19 mouse cellular contexts compared by ENCODE assay signal in the genomic region with DNA sequence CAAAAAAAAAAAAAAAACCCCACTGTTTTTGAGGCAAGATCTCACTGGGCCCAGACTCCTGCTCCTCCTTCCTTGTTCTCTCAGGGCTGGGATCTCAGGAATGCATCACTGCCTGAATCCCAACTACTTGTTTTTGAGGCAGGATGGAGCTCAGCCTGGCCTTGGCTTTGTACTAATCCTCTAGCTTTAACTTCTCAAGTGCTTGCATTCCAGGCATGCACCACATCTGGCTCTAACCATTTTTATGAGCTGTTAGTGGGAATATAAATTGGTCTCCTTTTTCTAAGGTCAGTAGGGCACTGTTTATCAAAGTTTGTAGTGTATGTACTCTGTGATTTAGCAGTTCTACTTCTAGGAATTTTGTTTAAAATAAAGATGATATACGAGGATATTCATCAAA. TPM values are rescaled to one million over a fixed set of nuclear protein-coding genes. Genes with fewer than 3 reads are reported as not detected.
DNase-seq lines count a peak whose midpoint lies in the region; ATAC-seq and TF ChIP-seq lines count a peak whose summit lies in the region.
"Had no signal": no experiment of that assay in that cellular context is flagged by ENCODE, and none has a peak within 500 bp of the region (broad histone marks: within the 10 kb centered on the region; RNA-seq: fewer than 3 reads in every experiment).

No protein-coding gene starts in this region.

- no peaks in the 10 kb centered on the region for H3K9me3 ChIP-seq in lung, embryonic 16.5 days (ENCODE audit: control insufficient read depth, low read length)
- no peaks in the 10 kb centered on the region for H3K9me3 ChIP-seq in limb, embryonic 11.5 days (ENCODE audit: control insufficient read depth, low read length)
- H3K9me3 ChIP-seq in forebrain, embryonic 11.5 days (ENCODE audit: control insufficient read depth, low read length): no peaks in the 10 kb centered on the region
- H3K9me3 ChIP-seq: liver, embryonic 12.5 days had no signal

- H3K4me1 ChIP-seq in kidney, adult 2 months (ENCODE audit: control insufficient read depth, insufficient read depth, low read length): no peaks in the 10 kb centered on the region; the same call in 1 of the 2 replicates
- peaks cover 11% of the 10 kb centered on the region for H3K4me1 ChIP-seq in lung, embryonic 16.5 days (replicated peaks; ENCODE audit: control insufficient read depth, insufficient read depth, low read length)
- H3K4me1 ChIP-seq in limb, embryonic 11.5 days (ENCODE audit: control insufficient read depth, insufficient read depth, low read length): peaks cover 16% of the 10 kb centered on the region; the same call in 1 of the 2 replicates
- no peaks in the 10 kb centered on the region for H3K4me1 ChIP-seq in forebrain, embryonic 11.5 days (replicated peaks; ENCODE audit: control insufficient read depth, insufficient read depth, low read length)

- no peak overlapping the region for H3K4me2 ChIP-seq in lung, embryonic 16.5 days (ENCODE audit: low read depth, low read length)
- H3K4me2 ChIP-seq in limb, embryonic 11.5 days (ENCODE audit: low read depth, severe bottlenecking): no peak overlapping the region
- H3K4me2 ChIP-seq in forebrain, embryonic 11.5 days (ENCODE audit: low read depth, low read length, severe bottlenecking): no peak overlapping the region
- H3K4me2 ChIP-seq: heart, embryonic 11.5 days; liver, embryonic 12.5 days had no signal

- ATAC-seq in lung, embryonic 16.5 days (ENCODE audit: low read depth): peak; percentile 75
- peak; percentile 76 for ATAC-seq in limb, embryonic 11.5 days (ENCODE audit: insufficient number of reproducible peaks, low FRiP score, low TSS enrichment, low read depth)
- ATAC-seq in forebrain, embryonic 11.5 days (replicated peaks; ENCODE audit: low FRiP score): no peak
- ATAC-seq: forebrain, postnatal 0 days; inflammation-experienced regulatory T-cells, adult 6 months; liver, embryonic 12.5 days had no signal

- no peaks in the 10 kb centered on the region for H3K36me3 ChIP-seq in kidney, adult 2 months (ENCODE audit: control insufficient read depth, insufficient read depth, low read length)
- H3K36me3 ChIP-seq in lung, embryonic 16.5 days (ENCODE audit: control insufficient read depth, insufficient read depth, low read length): no peaks in the 10 kb centered on the region
- no peaks in the 10 kb centered on the region for H3K36me3 ChIP-seq in limb, embryonic 11.5 days (ENCODE audit: control insufficient read depth, insufficient read depth, low read length)
- no peaks in the 10 kb centered on the region for H3K36me3 ChIP-seq in forebrain, embryonic 11.5 days (ENCODE audit: control insufficient read depth, insufficient read depth, low read length)
- H3K36me3 ChIP-seq: liver, embryonic 12.5 days had no signal

- 49% methylated on average over 1 of the region's 1 CpGs for WGBS in kidney, adult 2 months
- WGBS in lung, embryonic 16.5 days: 42% methylated on average over 1 of the region's 1 CpGs
- whole genome bisulfite sequencing in limb, embryonic 11.5 days: 45% methylated on average over 1 of the region's 1 CpGs
- WGBS in forebrain, embryonic 11.5 days: 71% methylated on average over 1 of the region's 1 CpGs

- no peaks in the 10 kb centered on the region for H3K27me3 ChIP-seq in kidney, adult 2 months (replicated peaks; ENCODE audit: control insufficient read depth, insufficient read depth, low read length)
- H3K27me3 ChIP-seq in lung, embryonic 16.5 days (ENCODE audit: control insufficient read depth, insufficient read depth, low read depth, low read length): no peaks in the 10 kb centered on the region
- H3K27me3 ChIP-seq in limb, embryonic 11.5 days (ENCODE audit: control insufficient read depth, insufficient read depth, low read length): no peaks in the 10 kb centered on the region
- H3K27me3 ChIP-seq in forebrain, embryonic 11.5 days (ENCODE audit: control insufficient read depth, insufficient read depth, low read length): no peaks in the 10 kb centered on the region; the same call in 1 of the 2 replicates
- H3K27me3 ChIP-seq: liver, embryonic 12.5 days had no signal

- TF ChIP-seq CTCF in kidney, adult 2 months (conservative IDR thresholded peaks at IDR 0.05; ENCODE audit: insufficient read depth, insufficient read length, low read depth, low read length): no peak

- TF ChIP-seq POLR2A in kidney, adult 2 months (IDR thresholded peaks at IDR 0.05; ENCODE audit: low read depth, low read length): no peak

- peak overlapping the region; percentile 23; the same call in 1 of the 2 replicates for H3K27ac ChIP-seq in kidney, adult 2 months (ENCODE audit: insufficient read depth, low read depth, low read length)
- H3K27ac ChIP-seq in lung, embryonic 16.5 days (ENCODE audit: low read length): no peak overlapping the region
- 0 out of 2 replicates have a peak overlapping the region, but pooled peaks have one; percentile 30 for H3K27ac ChIP-seq in limb, embryonic 11.5 days (replicated peaks; ENCODE audit: low read depth, low read length)
- no peak overlapping the region for H3K27ac ChIP-seq in forebrain, embryonic 11.5 days (ENCODE audit: low read depth, low read length)
- H3K27ac ChIP-seq: liver, embryonic 12.5 days had no signal

- H3K9ac ChIP-seq in lung, embryonic 16.5 days (ENCODE audit: low read length): no peak overlapping the region
- H3K9ac ChIP-seq in limb, embryonic 11.5 days (ENCODE audit: low read length): no peak overlapping the region
- no peak overlapping the region for H3K9ac ChIP-seq in forebrain, embryonic 11.5 days (ENCODE audit: low read length)
- H3K9ac ChIP-seq: forebrain, postnatal 0 days; liver, embryonic 12.5 days had no signal

- H3K4me3 ChIP-seq in kidney, adult 2 months (ENCODE audit: insufficient read depth, low read depth, low read length): no peak overlapping the region
- no peak overlapping the region for H3K4me3 ChIP-seq in lung, embryonic 16.5 days (ENCODE audit: low read length)
- no peak overlapping the region for H3K4me3 ChIP-seq in limb, embryonic 11.5 days (ENCODE audit: low read depth, low read length)
- H3K4me3 ChIP-seq in forebrain, embryonic 11.5 days (ENCODE audit: low read depth, low read length): no peak overlapping the region
- H3K4me3 ChIP-seq: erythroblast, embryonic 14.5 days; liver, embryonic 12.5 days had no signal

- DNase-seq in kidney, adult 2 months: peak; percentile 18
- DNase-seq in kidney, postnatal 36 days: no peak
- no peak for DNase-seq in lung, postnatal 14 days
- DNase-seq in limb, embryonic 11.5 days (ENCODE audit: low spot score): peak; percentile 50
- DNase-seq in frontal cortex, postnatal 14 days (ENCODE audit: low spot score in 2 of 2): no peak
- no peak for DNase-seq in forebrain, embryonic 11.5 days (ENCODE audit: low spot score)
- DNase-seq in adrenal gland, postnatal 14 days: no peak
- DNase-seq: B cell, adult 2 months; cerebellum, adult 18-20 months; forebrain, postnatal 0 days; heart, postnatal 4 days; midbrain, embryonic 14.5 days; spleen, adult 18-20 months; thymus, postnatal 36 days had no signal

RNA-seq across cellular contexts. Expression of a gene that starts 21.1 kb away (rescaled TPM):
- polyA plus RNA-seq in kidney, adult 2 months (2012; rRNA removed): 4.4 and 5.0 TPM in 2 replicates
- 26.7 and 27.9 TPM in 2 replicates for polyA plus RNA-seq in lung, embryonic 16.5 days (2015; fragmentation: Nextera tagmentation; extraction: Ambion mirVana)
- 40.7 and 45.5 TPM in 2 replicates for polyA plus RNA-seq in limb, embryonic 11.5 days (2014; fragmentation: Nextera tagmentation; extraction: Ambion mirVana)
- polyA plus RNA-seq in forebrain, embryonic 11.5 days (2014; fragmentation: Nextera tagmentation; extraction: Ambion mirVana): 21.8 and 22.0 TPM in 2 replicates
- 30.0 and 31.6 TPM in 2 replicates for total RNA-seq in adrenal gland, postnatal 14 days (2021)

RNA-seq across cellular contexts. Expression of a gene that starts 32.7 kb away (rescaled TPM):
- polyA plus RNA-seq in kidney, adult 2 months (2012; rRNA removed): 532 and 542 TPM in 2 replicates
- polyA plus RNA-seq in lung, embryonic 16.5 days (2015; fragmentation: Nextera tagmentation; extraction: Ambion mirVana): 347 and 357 TPM in 2 replicates
- polyA plus RNA-seq in limb, embryonic 11.5 days (2014; fragmentation: Nextera tagmentation; extraction: Ambion mirVana): 363 and 395 TPM in 2 replicates
- polyA plus RNA-seq in forebrain, embryonic 11.5 days (2014; fragmentation: Nextera tagmentation; extraction: Ambion mirVana): 258 and 277 TPM in 2 replicates
- total RNA-seq in adrenal gland, postnatal 14 days (2021): 824 and 885 TPM in 2 replicates

RNA-seq across cellular contexts. Expression of a gene that starts 36.5 kb away (rescaled TPM):
- 11.8 and 16.4 TPM in 2 replicates for polyA plus RNA-seq in kidney, adult 2 months (2012; rRNA removed)
- polyA plus RNA-seq in lung, embryonic 16.5 days (2015; fragmentation: Nextera tagmentation; extraction: Ambion mirVana): 66.9 and 67.0 TPM in 2 replicates
- 63.2 and 68.1 TPM in 2 replicates for polyA plus RNA-seq in limb, embryonic 11.5 days (2014; fragmentation: Nextera tagmentation; extraction: Ambion mirVana)
- polyA plus RNA-seq in forebrain, embryonic 11.5 days (2014; fragmentation: Nextera tagmentation; extraction: Ambion mirVana): 39.0 and 45.6 TPM in 2 replicates
- 58.0 and 59.5 TPM in 2 replicates for total RNA-seq in adrenal gland, postnatal 14 days (2021)

Comparison
In these comparisons a context has a peak if more than half of its experiments do, and no peak if none do; other contexts are left out.
1. DNase-seq: peak in kidney, adult 2 months (single experiment) and limb, embryonic 11.5 days (single experiment); none in kidney, postnatal 36 days (0 of 2), lung, postnatal 14 days (single experiment), frontal cortex, postnatal 14 days (0 of 2), forebrain, embryonic 11.5 days (single experiment) and adrenal gland, postnatal 14 days (single experiment).
2. H3K27ac ChIP-seq: peak in kidney, adult 2 months (single experiment) and limb, embryonic 11.5 days (single experiment); none in lung, embryonic 16.5 days (single experiment) and forebrain, embryonic 11.5 days (single experiment).